Mouse (Mus musculus) erythroblast, embryonic 14.5 days (primary cell): Measurements from ENCODE around the gene Hpd.

ENCODE experiments used
- GATA1 ChIP-seq: IDR thresholded peaks from 2 replicates; pipeline ENCODE4 v1.6.1; 2012; ENCODE audit warnings: low read length, inconsistent platforms, mixed read lengths
- TAL1 ChIP-seq: IDR thresholded peaks from 3 replicates; pipeline ENCODE4 v1.6.1; 2012; ENCODE audit warnings: low read length, inconsistent platforms, mixed read lengths

GRCm38 (mm10) chr5:123196746-123197145 is 14.2 kb upstream of the Hpd start:
- TF ChIP-seq GATA1: no peak
- no peak for TF ChIP-seq TAL1
